Mouse (Mus musculus): Measurements from ENCODE around the gene Prkce. TPM values are rescaled to one million over a fixed set of nuclear protein-coding genes. Genes with fewer than 3 reads are reported as not detected.

The Prkce gene
- polyA plus RNA-seq, 1 experiment from 2014 or later: 3.1 TPM

DNA sequence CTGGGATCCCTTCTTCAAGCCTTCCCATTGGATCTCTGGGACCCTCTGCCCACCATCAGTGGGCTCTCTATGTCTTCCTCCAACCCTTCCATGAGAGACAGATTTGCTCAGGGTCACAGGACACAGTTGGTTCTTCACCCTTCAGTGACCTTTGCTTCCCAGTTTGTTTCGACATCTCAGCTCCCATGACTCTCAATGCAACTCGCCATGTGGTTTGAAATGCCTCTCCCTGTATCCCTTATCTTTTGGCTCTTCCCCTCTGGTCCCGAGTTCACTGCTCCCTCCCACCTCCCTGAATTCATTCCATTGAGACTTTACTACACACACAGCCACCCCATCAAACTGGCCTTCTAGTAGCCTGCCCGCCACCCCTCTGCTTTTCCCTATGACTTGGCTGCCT is 509.3 kb downstream of the Prkce start:
- Histone ChIP-seq H3K36me3 (replicated peaks) (no peaks in the 10 kb centered on the region), H3K4me3 (no peak overlapping the region), H3K27ac (no peak overlapping the region), H3K27me3 (ENCODE audit: poor library complexity, severe bottlenecking) (no peaks in the 10 kb centered on the region), H3K9me3 (no peaks in the 10 kb centered on the region), H3K4me1 (no peaks in the 10 kb centered on the region)
- 78% methylated on average over 4 of the region's 4 CpGs for WGBS
- no peak for DNase-seq (ENCODE audit: extremely low spot score, low spot score)

DNA sequence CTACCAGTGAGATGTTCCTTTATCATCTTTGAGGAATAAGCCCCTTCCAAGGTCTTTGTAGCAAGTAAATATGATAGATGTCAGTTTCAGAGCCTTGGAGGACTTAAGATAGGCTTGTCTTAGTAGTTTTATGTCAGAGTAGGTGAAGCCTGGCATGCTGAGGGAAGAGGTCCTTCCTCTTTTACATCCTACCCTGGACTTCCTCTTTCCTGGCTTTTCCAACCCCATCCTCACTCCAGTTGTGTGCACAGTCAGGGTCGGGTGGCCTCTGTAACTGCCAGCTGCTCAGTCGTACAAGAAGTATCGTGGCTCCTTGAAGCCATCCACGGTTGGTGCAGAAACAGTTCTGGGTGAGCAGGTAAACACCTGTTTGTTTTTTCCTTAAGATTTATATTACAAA is 517.7 kb downstream of the Prkce start:
- no peak for DNase-seq (ENCODE audit: extremely low spot score, low spot score)
- WGBS: 97% methylated on average over 4 of the region's 4 CpGs
- Histone ChIP-seq H3K27me3 (ENCODE audit: poor library complexity, severe bottlenecking) (no peaks in the 10 kb centered on the region), H3K4me1 (no peaks in the 10 kb centered on the region), H3K4me3 (no peak overlapping the region), H3K9me3 (no peaks in the 10 kb centered on the region), H3K36me3 (replicated peaks) (no peaks in the 10 kb centered on the region), H3K27ac (no peak overlapping the region)

DNA sequence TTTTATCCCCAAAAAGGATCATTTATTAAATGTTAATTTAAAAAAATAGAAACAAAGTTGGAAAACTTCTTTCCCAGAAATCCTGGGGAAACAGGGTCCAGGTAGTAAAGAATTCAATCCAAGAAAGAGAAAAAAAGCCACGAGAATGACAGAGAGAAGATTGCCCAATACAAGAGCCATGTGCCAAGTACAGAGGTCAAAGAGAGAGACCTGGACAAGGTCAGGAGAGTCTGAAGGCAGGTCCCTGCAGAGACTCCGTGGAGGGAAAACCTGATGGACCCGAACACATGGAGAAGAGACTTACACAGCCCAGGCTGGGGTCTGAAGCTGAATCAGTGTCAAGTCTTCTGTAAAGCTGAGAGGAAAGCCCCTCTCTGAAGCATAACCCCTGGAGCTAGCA is 519.4 kb downstream of the Prkce start:
- Histone ChIP-seq H3K4me1 (no peaks in the 10 kb centered on the region), H3K27me3 (ENCODE audit: poor library complexity, severe bottlenecking) (no peaks in the 10 kb centered on the region), H3K27ac (no peak overlapping the region), H3K4me3 (no peak overlapping the region), H3K9me3 (no peaks in the 10 kb centered on the region), H3K36me3 (replicated peaks) (no peaks in the 10 kb centered on the region)
- WGBS: 78% methylated on average over 3 of the region's 3 CpGs
- no peak for DNase-seq (ENCODE audit: extremely low spot score, low spot score)

DNA sequence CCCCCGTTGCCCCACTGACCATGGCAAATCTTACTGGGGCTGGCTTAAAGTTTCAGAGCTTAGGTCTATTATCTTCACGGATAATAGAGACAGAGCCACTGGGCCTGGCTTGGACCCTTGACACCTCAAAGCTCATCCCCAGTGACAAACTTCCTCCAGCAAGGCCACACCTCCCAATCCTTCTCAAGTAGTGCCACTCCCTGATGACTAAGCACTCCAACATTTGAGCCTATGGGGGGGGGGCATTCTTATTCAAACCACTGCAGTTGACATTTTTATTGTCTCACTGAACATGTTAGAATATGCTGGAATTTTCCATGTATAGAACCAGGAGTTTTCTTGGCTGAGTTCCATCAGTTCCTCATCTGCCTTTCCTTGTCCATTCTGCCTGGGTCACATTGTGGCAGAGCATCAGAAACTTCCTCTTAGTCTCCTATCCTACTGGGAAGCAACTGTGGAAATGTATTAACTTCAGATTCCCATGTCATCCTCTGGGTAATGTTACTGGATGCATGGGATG is 523.3 kb downstream of the Prkce start:
- 96% methylated on average over 2 of the region's 2 CpGs for WGBS
- Histone ChIP-seq H3K27ac (no peak overlapping the region), H3K4me1 (no peaks in the 10 kb centered on the region), H3K9me3 (no peaks in the 10 kb centered on the region), H3K36me3 (replicated peaks) (no peaks in the 10 kb centered on the region), H3K4me3 (no peak overlapping the region), H3K27me3 (ENCODE audit: poor library complexity, severe bottlenecking) (no peaks in the 10 kb centered on the region)
- DNase-seq (ENCODE audit: extremely low spot score, low spot score): no peak

DNA sequence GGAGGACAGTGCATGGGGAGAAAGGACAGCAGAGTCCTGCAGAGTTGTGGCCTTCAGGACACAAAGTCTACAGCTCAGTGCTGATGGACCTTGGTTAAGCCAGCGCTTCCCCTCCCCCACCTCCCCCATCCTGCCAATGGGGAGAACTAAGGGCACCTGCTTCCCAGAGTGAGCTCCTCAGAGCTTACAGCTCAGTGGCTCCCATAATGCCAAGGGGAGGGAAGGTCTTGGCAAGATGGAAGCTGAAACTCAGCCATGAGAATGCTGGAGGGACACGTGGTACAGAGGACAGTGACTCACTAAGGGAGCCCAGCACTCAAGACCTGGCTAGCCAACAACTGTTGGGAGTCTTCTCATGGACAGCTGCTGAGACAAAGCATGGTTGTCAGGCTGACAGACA is 530.2 kb downstream of the Prkce start:
- no peak for DNase-seq (ENCODE audit: extremely low spot score, low spot score)
- no peaks in the 10 kb centered on the region for H3K4me1 ChIP-seq
- no peaks in the 10 kb centered on the region for H3K9me3 ChIP-seq
- WGBS: 80% methylated on average over 2 of the region's 2 CpGs
- H3K4me3 ChIP-seq: no peak overlapping the region
- H3K27ac ChIP-seq: no peak overlapping the region
- H3K27me3 ChIP-seq (ENCODE audit: poor library complexity, severe bottlenecking): no peaks in the 10 kb centered on the region
- no peaks in the 10 kb centered on the region for H3K36me3 ChIP-seq (replicated peaks)

DNA sequence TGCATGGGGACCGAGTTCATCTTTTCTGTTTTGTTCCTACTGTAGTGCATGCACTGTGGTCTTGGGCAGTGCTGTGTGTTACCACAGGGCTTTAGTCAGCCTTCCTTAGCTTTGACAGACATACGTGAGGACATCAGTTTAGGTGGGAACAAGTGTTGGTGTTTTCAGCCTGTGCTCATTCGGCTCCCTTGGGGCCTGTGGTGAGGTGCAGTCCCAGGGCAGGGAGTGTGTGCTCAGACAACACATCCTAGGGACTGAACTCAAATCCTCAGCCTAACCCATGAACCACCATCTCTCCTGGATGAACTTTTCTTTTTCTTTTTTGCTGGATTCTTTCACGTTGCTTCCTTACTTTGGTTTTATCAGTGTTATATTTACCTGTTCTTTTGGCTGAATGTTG is 535.8 kb downstream of the Prkce start:
- Histone ChIP-seq H3K27ac (no peak overlapping the region), H3K27me3 (ENCODE audit: poor library complexity, severe bottlenecking) (no peaks in the 10 kb centered on the region), H3K36me3 (replicated peaks) (no peaks in the 10 kb centered on the region), H3K9me3 (no peaks in the 10 kb centered on the region), H3K4me3 (no peak overlapping the region), H3K4me1 (no peaks in the 10 kb centered on the region)
- 84% methylated on average over 4 of the region's 4 CpGs for WGBS
- no peak for DNase-seq (ENCODE audit: extremely low spot score, low spot score)

DNA sequence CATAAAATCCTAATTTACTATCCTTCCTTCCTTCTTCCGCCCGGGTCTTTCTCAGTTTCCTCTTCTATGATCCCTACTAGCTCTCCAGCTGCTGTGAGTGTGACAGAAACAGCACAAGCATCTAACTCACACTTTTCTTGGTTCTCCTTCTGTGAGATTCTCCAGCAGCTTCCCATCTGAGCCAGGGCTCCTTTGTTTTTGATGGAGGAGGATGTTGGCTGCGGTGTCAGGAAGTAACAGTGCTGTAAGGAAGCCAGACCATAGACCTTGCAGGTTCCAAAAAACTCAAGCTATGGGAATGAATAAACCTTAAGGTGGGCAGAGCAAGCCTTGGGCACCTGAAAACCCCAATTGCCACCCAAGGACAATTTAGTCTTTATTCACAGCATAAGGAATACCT is 537.7 kb downstream of the Prkce start:
- Histone ChIP-seq H3K4me3 (no peak overlapping the region), H3K9me3 (no peaks in the 10 kb centered on the region), H3K27me3 (ENCODE audit: poor library complexity, severe bottlenecking) (no peaks in the 10 kb centered on the region), H3K4me1 (no peaks in the 10 kb centered on the region), H3K36me3 (replicated peaks) (no peaks in the 10 kb centered on the region), H3K27ac (no peak overlapping the region)
- DNase-seq (ENCODE audit: extremely low spot score, low spot score): no peak
- WGBS: 82% methylated on average over 3 of the region's 3 CpGs

DNA sequence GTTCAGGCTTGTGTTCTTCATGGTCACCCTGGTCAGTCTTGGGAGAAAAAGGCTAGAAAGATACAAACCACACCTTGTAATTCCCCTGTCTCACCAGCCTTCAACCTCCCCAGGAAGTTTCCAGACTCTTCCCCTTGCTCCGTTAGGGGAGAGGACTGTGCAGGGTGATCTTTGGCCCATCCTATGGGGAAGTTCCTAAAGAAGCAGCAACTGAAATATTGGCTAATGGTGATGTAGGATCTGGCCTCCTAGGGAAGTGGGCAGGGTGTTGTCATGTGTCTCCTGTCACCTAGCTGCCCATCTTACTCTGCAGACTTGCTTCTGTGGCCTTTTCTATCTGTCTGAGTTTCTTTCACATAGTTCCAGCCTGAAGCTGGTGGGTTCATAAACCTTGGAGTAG is 538.9 kb downstream of the Prkce start:
- Histone ChIP-seq H3K4me1 (no peaks in the 10 kb centered on the region), H3K27me3 (ENCODE audit: poor library complexity, severe bottlenecking) (no peaks in the 10 kb centered on the region), H3K4me3 (no peak overlapping the region), H3K36me3 (replicated peaks) (no peaks in the 10 kb centered on the region), H3K9me3 (no peaks in the 10 kb centered on the region), H3K27ac (no peak overlapping the region)
- WGBS: 83% methylated on average over 1 of the region's 1 CpGs
- no peak for DNase-seq (ENCODE audit: extremely low spot score, low spot score)

Other genes starting within 250 kb of the Prkce start
- gene Srbd1, start 22.6 kb upstream of the Prkce start, polyA plus RNA-seq (2016; fragmentation: Nextera tagmentation; extraction: Ambion mirVana): 24.7 and 25.4 TPM in 2 replicates